Mouse (Mus musculus) layer of hippocampus, postnatal 10 days (tissue): ENCODE measurements around the gene Pp2d1. TPM values are rescaled to one million over a fixed set of nuclear protein-coding genes. Genes with fewer than 3 reads are reported as not detected.

Experiments
- DNase-seq, 2 experiments: peaks; one replicate each; pipeline ENCODE4 v3.0.0; 2021; ENCODE audit warnings: low spot score in 2 of 2
- total RNA-seq, 2 experiments: library from RNA; stranded (reverse); gene quantifications; 2 replicates each; pipeline ENCODE4 v1.2.3; 2021

The Pp2d1 gene
- total RNA-seq, 2 experiments from 2014 or later, result not detected

DNA sequence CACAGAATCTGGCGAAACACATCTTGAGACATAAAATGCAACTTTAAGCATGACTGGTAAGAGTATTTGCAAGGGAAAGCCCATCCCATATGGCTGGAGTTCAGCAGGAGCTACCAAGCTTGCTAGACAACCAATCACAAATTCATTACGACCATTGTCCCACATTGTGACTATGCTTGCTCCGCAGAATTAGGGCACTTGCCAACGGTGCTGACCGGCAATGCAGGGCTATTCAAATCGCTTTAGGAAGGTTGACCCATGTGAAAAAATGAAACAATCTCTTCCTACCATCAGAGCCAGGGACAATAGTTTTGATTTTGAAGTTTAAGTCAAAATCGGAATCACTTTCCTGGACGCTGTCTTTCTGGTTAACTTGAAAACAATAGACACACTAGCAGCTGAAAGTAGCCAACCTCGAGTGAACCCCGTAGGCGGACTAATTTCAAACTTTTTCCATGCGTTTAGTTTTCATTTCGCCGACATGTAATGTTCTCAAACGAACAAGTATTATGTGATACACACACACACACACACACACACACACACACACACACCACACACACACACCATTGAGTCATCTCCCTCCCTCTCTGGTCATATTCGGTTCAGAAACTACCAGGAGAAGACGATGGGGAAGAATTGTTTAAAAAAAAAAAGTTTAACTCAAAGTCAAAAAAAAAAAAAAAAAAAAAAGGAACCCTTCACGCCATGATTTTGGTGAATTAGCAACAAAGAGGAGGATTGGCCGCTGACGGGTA, 27.1 kb upstream of the Pp2d1 start, which contains the start of gene Kat2b:
TSS of gene Kat2b (plus strand) at position 701 of the 758 bp plus-strand sequence.
- peak in 1 of 2 experiments; percentile 37 for DNase-seq

DNA sequence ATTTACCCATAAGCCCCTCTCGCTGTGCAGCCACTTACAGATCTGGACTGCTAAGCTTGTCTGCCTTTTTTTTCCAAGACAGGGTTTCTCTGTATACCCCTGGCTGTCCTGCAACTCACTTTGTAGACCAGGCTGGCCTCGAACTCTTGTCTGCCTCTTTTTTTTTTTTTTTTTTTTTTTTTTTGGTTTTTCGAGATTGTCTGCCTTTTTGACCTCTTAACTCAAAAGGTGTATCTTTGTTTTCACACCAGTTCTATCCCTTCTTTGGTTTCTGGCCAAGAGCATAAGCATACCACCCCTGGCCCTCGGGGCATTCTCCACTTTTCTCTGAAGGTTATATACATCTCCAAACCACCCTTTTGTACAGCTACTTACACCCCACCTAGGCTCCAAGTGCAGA, 25.6 kb upstream of the Pp2d1 start:
- no peak for DNase-seq

DNA sequence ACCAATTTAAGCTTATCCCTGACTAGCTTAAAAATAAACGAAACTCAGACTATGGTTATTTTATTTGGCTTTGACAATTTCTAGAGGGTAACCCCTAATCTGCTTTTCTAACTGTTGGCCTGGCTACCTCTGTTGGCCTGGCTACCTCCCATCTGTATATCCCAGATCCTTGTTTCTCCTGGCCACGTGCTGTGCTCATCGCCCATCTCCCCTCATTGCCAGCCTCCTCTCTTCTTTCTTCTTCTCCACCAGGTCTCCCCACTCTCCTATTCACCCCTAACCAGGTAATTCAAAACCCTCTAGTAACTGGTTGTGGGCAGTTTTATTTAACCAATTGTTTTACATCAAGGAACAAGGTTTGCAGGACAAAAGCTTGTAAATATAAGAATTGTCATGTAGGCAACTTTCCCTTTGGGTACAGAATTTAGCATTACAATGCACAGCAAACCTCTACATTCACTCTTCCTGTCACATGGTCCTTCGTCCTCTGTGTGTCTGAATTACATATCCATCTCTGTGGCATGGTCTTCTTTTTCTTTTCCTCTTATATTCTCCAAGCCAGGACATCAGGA, 22.3 kb upstream of the Pp2d1 start:
- no peak for DNase-seq

- DNase-seq, result no peak
These were observed 20.4 kb upstream of the Pp2d1 start for GRCm38 (mm10) chr17:53559646-53560045.

GRCm38 (mm10) chr17:53557443-53557842, 18.2 kb upstream of the Pp2d1 start:
- no peak for DNase-seq

DNA sequence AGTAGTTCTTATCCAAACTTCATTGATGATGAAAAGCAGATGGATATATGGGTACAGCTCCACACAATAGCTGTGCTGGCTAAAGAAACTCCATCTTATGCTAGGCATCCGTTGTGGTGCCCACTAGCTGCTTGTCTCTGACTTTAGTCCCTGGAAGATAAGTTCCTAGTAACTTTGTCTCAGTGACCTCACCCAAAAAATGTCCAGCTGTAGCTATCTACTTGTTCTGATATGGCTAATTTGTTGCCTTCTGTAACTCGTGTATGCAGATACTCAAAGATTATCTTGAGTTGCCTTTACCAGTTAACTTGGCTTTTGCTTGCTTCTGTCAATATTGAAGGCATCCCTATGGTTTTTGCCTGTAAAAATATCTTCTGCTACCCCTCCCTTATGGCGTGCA, 15.6 kb upstream of the Pp2d1 start:
- no peak for DNase-seq

DNA sequence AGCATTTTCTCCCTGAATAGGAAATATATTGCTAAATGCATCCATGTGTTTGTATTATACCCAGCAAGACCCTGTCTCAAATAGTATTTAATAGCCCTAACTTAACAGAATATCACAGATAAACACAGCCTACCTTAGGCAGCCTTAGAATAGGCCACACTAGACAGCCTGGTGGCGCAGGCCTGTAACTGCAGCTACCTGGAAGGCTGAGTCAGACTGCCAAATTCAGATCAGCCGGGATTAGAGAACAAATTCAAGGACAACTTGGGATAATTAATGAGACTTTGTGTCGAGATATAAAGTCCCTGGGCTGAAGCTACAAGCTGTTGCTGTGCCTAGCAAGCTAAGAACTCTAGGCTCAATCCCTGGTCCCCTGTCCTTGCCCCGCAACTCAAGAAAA, 14.8 kb upstream of the Pp2d1 start:
- no peak for DNase-seq

DNA sequence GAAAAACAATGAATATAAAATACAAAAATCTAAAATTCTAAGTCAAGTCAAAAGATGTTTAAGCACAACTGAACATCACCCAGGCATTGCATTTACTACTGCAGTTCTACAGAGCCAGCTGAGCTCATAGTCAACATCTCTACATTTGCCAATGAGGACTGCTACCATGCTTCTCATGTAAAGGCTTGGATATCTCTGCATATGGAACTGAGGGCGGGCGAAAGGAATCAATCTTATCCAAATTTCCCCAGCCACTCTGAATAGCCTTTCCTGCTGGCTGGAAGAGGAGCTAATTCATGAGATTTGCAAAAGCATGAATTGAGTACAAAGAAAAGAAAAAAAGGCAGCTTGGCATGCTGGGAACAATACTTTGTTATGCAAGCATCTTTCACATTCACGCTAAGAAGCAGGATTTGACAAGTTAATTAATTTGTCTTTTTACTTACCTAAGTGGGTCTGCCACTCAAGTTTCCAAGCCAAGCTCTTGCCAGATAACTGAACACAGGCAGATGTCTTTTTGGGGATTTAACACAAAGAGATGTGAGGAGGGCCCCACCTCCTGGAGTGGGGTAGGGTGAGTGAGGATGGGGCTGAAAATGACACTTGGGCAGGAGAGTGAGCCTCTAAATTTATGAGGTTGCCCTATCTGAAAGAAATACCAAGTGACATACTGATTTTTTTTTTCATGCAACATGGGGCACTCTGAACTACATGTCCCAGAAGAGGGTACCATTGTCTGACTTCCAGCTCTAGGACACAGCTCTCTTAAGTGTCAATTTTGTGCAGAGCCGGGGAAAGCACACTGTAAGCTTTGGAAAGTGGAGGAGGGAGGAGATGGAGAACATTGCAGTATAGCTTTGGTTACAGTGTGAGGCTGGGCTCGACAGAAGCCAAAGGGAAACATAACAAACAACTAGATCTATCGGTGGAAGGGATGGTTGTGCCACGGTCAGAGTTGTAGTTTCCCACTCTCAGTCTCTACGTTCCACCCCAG, 12.4 kb upstream of the Pp2d1 start:
- no peak for DNase-seq

GRCm38 (mm10) chr17:53543591-53544324, 4.5 kb upstream of the Pp2d1 start:
- DNase-seq, result peak; percentile 23 to 24

DNA sequence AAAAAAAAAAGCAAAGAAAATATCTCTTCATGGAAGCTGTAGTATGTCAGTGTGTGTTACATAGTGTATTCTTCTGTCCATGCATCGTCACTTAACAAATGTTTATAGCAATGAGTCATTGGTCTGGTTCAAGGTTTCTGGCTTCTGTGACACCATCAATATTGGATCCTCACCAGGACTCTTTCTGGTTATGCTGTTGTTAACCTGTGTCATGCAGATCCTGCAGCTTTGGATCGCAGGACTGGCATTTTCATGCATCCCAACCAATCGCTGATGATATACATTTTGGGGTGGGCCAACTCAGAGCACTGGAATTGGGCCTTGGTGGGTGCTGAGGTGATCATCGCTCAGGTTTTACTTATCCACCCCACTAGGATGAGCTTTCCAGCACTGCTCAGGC, 3.3 kb upstream of the Pp2d1 start:
- no peak for DNase-seq

GRCm38 (mm10) chr17:53532425-53532824, 6.8 kb downstream of the Pp2d1 start:
- DNase-seq, result no peak

DNA sequence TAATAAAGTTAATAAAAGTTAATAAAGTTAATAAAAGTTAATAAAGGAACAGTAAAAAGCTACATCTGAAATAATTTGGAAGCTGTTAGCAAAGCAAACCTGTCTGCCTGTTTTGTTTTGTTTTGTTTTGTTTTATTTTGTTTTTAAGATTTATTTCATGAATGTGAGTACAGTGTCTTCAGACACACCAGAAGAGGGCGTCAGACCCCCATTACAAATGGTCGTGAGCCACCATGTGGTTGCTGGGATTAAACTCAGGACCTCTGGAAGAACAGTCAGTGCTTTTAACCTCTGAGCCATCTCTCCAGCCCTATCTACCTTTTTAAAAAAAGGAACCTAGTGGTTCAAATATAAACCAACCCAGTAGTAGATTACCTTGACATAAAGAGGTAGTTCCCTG, 8.1 kb downstream of the Pp2d1 start:
- DNase-seq, result no peak

DNA sequence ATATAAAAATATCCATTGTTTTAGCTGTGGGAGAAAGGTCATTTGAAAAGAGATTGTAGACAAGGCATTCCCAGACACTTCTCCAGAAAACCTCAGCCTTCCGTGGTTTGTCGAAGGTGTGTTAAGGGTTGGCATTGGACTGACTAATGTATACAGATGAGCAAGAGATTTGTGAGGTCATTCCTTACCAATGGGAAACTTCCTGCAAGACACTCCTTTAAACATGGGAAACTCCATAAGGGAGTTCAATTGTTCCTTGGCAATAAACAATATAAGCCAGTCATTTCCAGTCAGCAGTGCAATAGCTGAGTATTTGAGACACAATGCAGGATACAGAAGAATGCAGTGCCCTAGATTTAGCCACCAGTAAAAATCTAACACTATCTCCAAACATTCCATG, 11.2 kb downstream of the Pp2d1 start:
- DNase-seq, result no peak

GRCm38 (mm10) chr17:53520509-53520908, 18.7 kb downstream of the Pp2d1 start:
- no peak for DNase-seq

DNA sequence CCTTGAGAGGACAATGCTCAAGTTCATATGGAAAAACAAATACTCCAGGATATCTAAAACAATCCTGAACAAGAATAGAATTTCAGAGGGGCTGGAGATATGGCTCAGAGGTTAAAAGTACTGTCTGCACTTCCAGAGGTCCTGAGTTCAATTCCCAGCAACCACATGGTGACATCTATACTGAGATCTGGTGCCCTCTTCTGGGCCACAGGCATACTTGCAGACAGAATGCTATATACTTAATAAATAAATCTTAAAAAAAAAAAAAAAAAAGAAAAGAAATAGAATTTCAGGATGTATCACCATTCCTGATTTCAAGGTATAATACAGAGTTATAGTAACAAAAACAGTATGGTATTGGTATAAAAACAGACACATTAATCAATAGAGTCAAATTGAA, 19.9 kb downstream of the Pp2d1 start:
- no peak for DNase-seq

- peak; percentile 29 to 46 for DNase-seq
These were observed 26.8 kb downstream of the Pp2d1 start for GRCm38 (mm10) chr17:53512311-53512951.

DNA sequence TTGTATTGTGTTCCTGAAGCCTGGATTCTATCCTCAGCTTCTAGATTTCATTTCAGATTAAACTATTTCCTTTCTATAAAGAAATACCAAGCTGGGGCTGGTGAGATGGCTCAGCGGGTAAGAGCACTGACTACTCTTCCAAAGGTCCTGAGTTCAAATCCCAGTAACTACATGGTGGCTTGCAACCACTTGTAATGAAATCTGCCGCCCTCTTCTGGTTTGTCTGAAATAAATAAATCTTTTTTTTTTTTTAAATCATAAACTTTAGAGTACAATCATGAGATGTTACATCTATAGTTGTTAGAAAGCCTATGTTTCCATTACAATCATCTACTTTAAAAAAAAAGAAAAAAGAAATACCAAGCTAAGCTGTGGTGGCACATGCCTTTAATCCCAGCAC, 36.3 kb downstream of the Pp2d1 start:
- DNase-seq, result no peak

DNA sequence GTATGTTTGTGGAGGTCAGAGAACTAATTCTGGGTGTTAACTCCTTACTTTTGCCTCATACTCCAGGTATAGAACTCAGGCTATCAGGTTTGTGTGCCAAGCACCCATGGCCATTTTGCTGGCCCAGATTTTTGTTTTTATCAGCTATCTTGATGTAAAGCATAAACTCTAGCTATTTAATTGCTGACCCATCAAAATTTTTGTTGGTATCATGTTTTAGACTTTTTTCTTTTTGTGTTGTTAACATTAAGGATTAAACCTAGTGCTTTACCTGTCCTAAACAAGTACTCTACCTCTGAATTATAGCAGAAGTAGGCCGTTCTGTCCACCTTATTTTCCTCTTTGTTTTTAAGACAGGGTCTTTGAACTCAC, 50.3 kb downstream of the Pp2d1 start:
- no peak for DNase-seq

GRCm38 (mm10) chr17:53488291-53489006, 50.8 kb downstream of the Pp2d1 start:
- DNase-seq, result no peak

DNA sequence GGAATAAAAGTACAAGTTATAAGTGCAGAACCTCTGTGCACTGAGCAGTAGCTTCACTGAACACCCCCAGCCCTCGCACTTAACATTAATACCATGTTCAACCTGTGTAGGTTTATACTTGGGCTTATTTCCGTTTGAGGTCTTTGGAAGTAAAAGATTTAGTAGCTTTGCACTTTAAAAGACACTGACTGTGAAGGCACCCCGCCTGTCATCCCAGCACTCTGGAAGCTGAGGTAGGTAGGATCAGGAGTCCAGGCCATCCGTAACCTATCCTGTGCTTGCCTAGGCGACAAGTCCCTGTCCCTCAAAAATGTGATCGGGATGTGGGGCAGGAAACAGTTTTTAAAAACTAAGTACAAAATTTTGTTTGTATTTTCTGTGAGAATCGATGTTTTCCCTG, 58.8 kb downstream of the Pp2d1 start:
- no peak for DNase-seq
